Mouse (Mus musculus) kidney, postnatal 0 days (tissue): ENCODE data around the gene Kif26a. TPM values are rescaled to one million over a fixed set of nuclear protein-coding genes. Genes with fewer than 3 reads are reported as not detected.

Experiments used
- ATAC-seq: fragments of 200-750 bp; cut with Nextera tagmentation; replicated peaks from 2 replicates; pipeline ENCODE4 v1.8.0; 2017; ENCODE audit warnings: low read depth, moderate number of reproducible peaks, moderate TSS enrichment, moderate library complexity; ENCODE audit not compliant: low FRiP score
- DNase-seq: peaks from one replicate; pipeline ENCODE4 v3.0.0-alpha.2; 2016; ENCODE audit warnings: low spot score
- H3K27ac ChIP-seq: fragments of 300-500 bp; sonication (generic); 2 replicates; pipeline ENCODE4 v1.5.1; 2014; ENCODE audit warnings: mild to moderate bottlenecking
- H3K27me3 ChIP-seq: fragments of 300-500 bp; sonication (generic); 2 replicates; pipeline ENCODE4 v1.6.1; 2014; ENCODE audit warnings: low read length, mixed read lengths; ENCODE audit not compliant: insufficient read depth
- H3K36me3 ChIP-seq: fragments of 300-500 bp; sonication (generic); 2 replicates; pipeline ENCODE4 v1.6.1; 2014; ENCODE audit warnings: low read length, mixed read lengths; ENCODE audit not compliant: insufficient read depth
- H3K4me1 ChIP-seq: fragments of 300-500 bp; sonication (generic); replicated peaks from 2 replicates; pipeline ENCODE4 v1.6.1; 2014; ENCODE audit warnings: antibody characterized with exemption, low read length, mixed read lengths; ENCODE audit not compliant: insufficient read depth
- H3K4me2 ChIP-seq: fragments of 300-500 bp; sonication (generic); 2 replicates; pipeline ENCODE4 v1.6.1; 2014; ENCODE audit warnings: mild to moderate bottlenecking, low read length, moderate library complexity, mixed read lengths
- H3K4me3 ChIP-seq: fragments of 300-500 bp; sonication (generic); replicated peaks from 2 replicates; pipeline ENCODE4 v1.5.1; 2014; ENCODE audit warnings: low read depth, low read length
- H3K9ac ChIP-seq: fragments of 300-500 bp; sonication (generic); 2 replicates; pipeline ENCODE4 v1.6.1; 2014; ENCODE audit warnings: low read depth, low read length
- H3K9me3 ChIP-seq: fragments of 300-500 bp; sonication (generic); replicated peaks from 2 replicates; pipeline ENCODE4 v1.6.1; 2016; ENCODE audit warnings: low read length, inconsistent platforms, mixed read lengths
- CTCF ChIP-seq: IDR thresholded peaks from 2 replicates; pipeline ENCODE4 v1.5.1; 2016; ENCODE audit warnings: antibody characterized with exemption, low read depth, mild to moderate bottlenecking, moderate library complexity
- WGBS: fragments of 180-500 bp; shearing (Covaris S2); extraction: QIAGEN DNeasy Blood & Tissue Kit; methylation state at CpG from one replicate; pipeline ENCODE4 v1.1.7; 2014; 5-methylcytosine and 5-hydroxymethylcytosine counted together
- polyA plus RNA-seq: library from polyadenylated mRNA; unstranded; fragments of >200 nt; fragmentation: Nextera tagmentation; extraction: Ambion mirVana; gene quantifications from 2 replicates; pipeline ENCODE4 v1.2.1, GENCODE M21; 2015

Gene Kif26a
- polyA plus RNA-seq, 1 experiment from 2014 or later: 2.2 TPM

DNA sequence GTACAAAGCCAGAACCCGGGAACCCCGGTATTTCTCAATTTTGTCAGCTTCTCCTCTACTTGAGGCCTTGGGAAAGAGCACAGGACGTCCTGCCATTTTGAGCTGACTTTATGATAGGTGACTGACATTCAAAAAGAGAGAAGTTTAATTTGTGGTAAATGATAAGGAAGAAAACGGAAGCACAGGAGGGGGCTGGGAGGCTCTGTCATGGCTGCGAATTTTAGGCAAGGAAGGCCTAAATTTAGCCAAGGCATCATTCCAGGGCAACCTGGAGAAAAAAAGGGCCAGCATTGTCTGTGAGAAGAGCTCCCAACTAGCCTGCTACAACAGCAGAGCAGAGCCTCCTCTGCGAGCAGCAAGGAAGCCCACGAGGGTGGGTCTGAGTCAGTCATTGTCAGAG is 5.3 kb upstream of the Kif26a start:
- Histone ChIP-seq H3K27me3 (peaks cover 44% of the 10 kb centered on the region), H3K4me2 (no peak overlapping the region), H3K4me3 (no peak overlapping the region), H3K9me3 (no peaks in the 10 kb centered on the region), H3K27ac (no peak overlapping the region), H3K36me3 (no peaks in the 10 kb centered on the region), H3K4me1 (peaks cover 15% of the 10 kb centered on the region; the same call in 1 of the 2 replicates), H3K9ac (no peak overlapping the region)
- 53% methylated on average over 7 of the region's 7 CpGs for WGBS
- ATAC-seq: no peak
- no peak for DNase-seq
- no peak for TF ChIP-seq CTCF

- peaks cover 44% of the 10 kb centered on the region for H3K27me3 ChIP-seq
- no peak overlapping the region for H3K4me3 ChIP-seq
- ATAC-seq (no peak), DNase-seq (peak; percentile 87)
- WGBS: 6% methylated on average over 6 of the region's 6 CpGs
- no peak overlapping the region for H3K27ac ChIP-seq
- no peak overlapping the region for H3K4me2 ChIP-seq
- TF ChIP-seq CTCF: peak; percentile 34; the same call in 1 of the 2 replicates
- peaks cover 20% of the 10 kb centered on the region for H3K4me1 ChIP-seq
- no peaks in the 10 kb centered on the region for H3K9me3 ChIP-seq
- H3K9ac ChIP-seq: no peak overlapping the region
- H3K36me3 ChIP-seq: no peaks in the 10 kb centered on the region
These were observed 4.7 kb upstream of the Kif26a start for GRCm38 (mm10) chr12:112141300-112141699.

GRCm38 (mm10) chr12:112143116-112143832 is 2.7 kb upstream of the Kif26a start:
- Histone ChIP-seq H3K9me3 (no peaks in the 10 kb centered on the region), H3K9ac (no peak overlapping the region), H3K36me3 (no peaks in the 10 kb centered on the region), H3K27me3 (peaks cover 44% of the 10 kb centered on the region), H3K4me3 (peak overlapping the region; percentile 33), H3K27ac (no peak overlapping the region), H3K4me2 (peak overlapping the region; percentile 64), H3K4me1 (peaks cover 26% of the 10 kb centered on the region)
- no peak for ATAC-seq
- WGBS: 3% methylated on average over 14 of the region's 14 CpGs
- DNase-seq: peak; percentile 65
- TF ChIP-seq CTCF: peak; percentile 61

- ATAC-seq (no peak), DNase-seq (no peak)
- peaks cover 44% of the 10 kb centered on the region for H3K27me3 ChIP-seq
- no peak for TF ChIP-seq CTCF
- no peak overlapping the region for H3K9ac ChIP-seq
- H3K4me2 ChIP-seq: peak overlapping the region; percentile 64
- no peaks in the 10 kb centered on the region for H3K9me3 ChIP-seq
- H3K4me3 ChIP-seq: peak overlapping the region; percentile 33
- H3K27ac ChIP-seq: no peak overlapping the region
- H3K4me1 ChIP-seq: peaks cover 26% of the 10 kb centered on the region
- H3K36me3 ChIP-seq: no peaks in the 10 kb centered on the region
- 1% methylated on average over 41 of the region's 52 CpGs for WGBS
These were observed 2.2 kb upstream of the Kif26a start for GRCm38 (mm10) chr12:112143833-112144201.

GRCm38 (mm10) chr12:112144377-112145115 is 1.5 kb upstream of the Kif26a start:
- no peak overlapping the region for H3K9ac ChIP-seq
- no peak for ATAC-seq
- peak overlapping the region; percentile 33 for H3K4me3 ChIP-seq
- 1% methylated on average over 46 of the region's 46 CpGs for WGBS
- peak overlapping the region; percentile 64 for H3K4me2 ChIP-seq
- no peaks in the 10 kb centered on the region for H3K36me3 ChIP-seq
- H3K4me1 ChIP-seq: peaks cover 26% of the 10 kb centered on the region
- H3K27me3 ChIP-seq: peaks cover 44% of the 10 kb centered on the region
- H3K27ac ChIP-seq: no peak overlapping the region
- TF ChIP-seq CTCF: no peak
- H3K9me3 ChIP-seq: no peaks in the 10 kb centered on the region
- DNase-seq: no peak

DNA sequence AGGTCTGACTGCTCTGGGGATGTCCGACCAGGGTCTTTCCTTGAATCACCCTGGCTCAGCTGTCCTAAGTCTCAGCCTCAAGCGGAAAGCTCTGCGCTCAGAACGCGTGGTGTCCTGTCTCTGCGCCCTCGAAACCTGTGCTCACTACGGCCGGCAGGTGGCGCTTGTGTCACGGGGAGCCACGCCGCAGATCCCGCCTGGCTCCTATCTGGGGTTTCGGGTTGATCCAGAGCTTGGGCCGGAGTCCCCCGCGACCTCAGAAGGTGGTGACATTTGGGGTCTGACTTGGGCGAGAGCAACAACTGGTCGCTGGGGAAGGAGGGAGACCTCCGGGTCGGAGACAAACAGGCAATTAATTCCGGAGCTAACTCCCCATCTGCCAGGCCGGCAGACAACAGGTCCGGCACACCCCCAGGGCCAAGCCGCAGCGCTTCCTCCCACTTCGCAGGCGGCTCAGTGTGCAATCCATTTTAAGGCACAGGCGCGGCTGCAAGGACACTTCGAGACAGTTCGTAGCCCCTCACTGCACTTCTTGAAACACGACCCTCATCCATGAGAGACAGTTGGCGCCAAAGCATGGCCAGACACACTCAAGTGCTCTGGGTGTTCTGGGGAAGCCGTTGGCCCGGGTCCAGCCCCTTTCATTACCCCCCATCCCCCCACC is 665 bp upstream of the Kif26a start:
- Histone ChIP-seq H3K36me3 (no peaks in the 10 kb centered on the region), H3K4me3 (peak overlapping the region; percentile 40), H3K4me1 (peaks cover 26% of the 10 kb centered on the region), H3K9ac (no peak overlapping the region), H3K27me3 (peaks cover 44% of the 10 kb centered on the region), H3K4me2 (peak overlapping the region; percentile 71), H3K9me3 (no peaks in the 10 kb centered on the region), H3K27ac (no peak overlapping the region)
- DNase-seq: peak; percentile 89
- peak; percentile 37 for ATAC-seq
- peak; percentile 98 for TF ChIP-seq CTCF
- under 1% methylated on average over 37 of the region's 37 CpGs for WGBS
